Mouse (Mus musculus) forebrain, embryonic 14.5 days (tissue): Measurements from ENCODE around the gene Inafm1. TPM values are rescaled to one million over a fixed set of nuclear protein-coding genes. Genes with fewer than 3 reads are reported as not detected.
"Not testable (repeated sequence)": the region's sequence is repeated elsewhere in the genome, so short reads cannot be mapped to it uniquely, and the experiment has no call there.

Experiments
- ATAC-seq: fragments of 200-750 bp; cut with Nextera tagmentation; 2 replicates; pipeline ENCODE4 v1.8.0; 2017; ENCODE audit warnings: mild to moderate bottlenecking, moderate library complexity
- DNase-seq: peaks from one replicate; pipeline ENCODE4 v3.0.0-alpha.2; 2015; ENCODE audit warnings: low spot score
- H3K27ac ChIP-seq: fragments of 300-500 bp; sonication (generic); 2 replicates; pipeline ENCODE4 v1.5.1; 2014; ENCODE audit warnings: low read depth, mild to moderate bottlenecking, control low read depth, low read length, moderate library complexity
- H3K27me3 ChIP-seq: fragments of 300-500 bp; sonication (generic); replicated peaks from 2 replicates; pipeline ENCODE4 v1.6.1; 2014; ENCODE audit warnings: low read length, control low read depth, mixed read lengths; ENCODE audit not compliant: control insufficient read depth, insufficient read depth
- H3K36me3 ChIP-seq: fragments of 300-500 bp; sonication (generic); 2 replicates; pipeline ENCODE4 v1.6.1; 2014; ENCODE audit warnings: low read length, control low read depth; ENCODE audit not compliant: control insufficient read depth, insufficient read depth
- H3K4me1 ChIP-seq: fragments of 300-500 bp; sonication (generic); 2 replicates; pipeline ENCODE4 v1.6.1; 2014; ENCODE audit warnings: antibody characterized with exemption, low read length, control low read depth; ENCODE audit not compliant: control insufficient read depth, insufficient read depth
- H3K4me2 ChIP-seq: fragments of 300-500 bp; sonication (generic); 2 replicates; pipeline ENCODE4 v1.6.1; 2014; ENCODE audit warnings: mild to moderate bottlenecking, control low read depth, low read length
- H3K4me3 ChIP-seq: fragments of 300-500 bp; sonication (generic); 2 replicates; pipeline ENCODE4 v1.5.1; 2014; ENCODE audit warnings: low read depth, low read length, control low read depth
- H3K9ac ChIP-seq: fragments of 300-500 bp; sonication (generic); 2 replicates; pipeline ENCODE4 v1.6.1; 2014; ENCODE audit warnings: mild to moderate bottlenecking, low read length, control low read depth, moderate library complexity
- H3K9me3 ChIP-seq: fragments of 300-500 bp; sonication (generic); replicated peaks from 2 replicates; pipeline ENCODE4 v1.6.1; 2016; ENCODE audit warnings: low read length, control low read depth, mixed read lengths; ENCODE audit not compliant: control insufficient read depth
- WGBS: fragments of 180-500 bp; shearing (Covaris S2); extraction: QIAGEN DNeasy Blood & Tissue Kit; methylation state at CpG from one replicate; pipeline ENCODE4 v1.1.7; 2014; 5-methylcytosine and 5-hydroxymethylcytosine counted together
- polyA plus RNA-seq: library from polyadenylated mRNA; unstranded; fragments of >200 nt; fragmentation: Nextera tagmentation; extraction: Ambion mirVana; gene quantifications from 2 replicates; pipeline ENCODE4 v1.2.1, GENCODE M21; 2014

Inafm1 gene
- polyA plus RNA-seq, 1 experiment from 2014 or later = 20.4 TPM

DNA sequence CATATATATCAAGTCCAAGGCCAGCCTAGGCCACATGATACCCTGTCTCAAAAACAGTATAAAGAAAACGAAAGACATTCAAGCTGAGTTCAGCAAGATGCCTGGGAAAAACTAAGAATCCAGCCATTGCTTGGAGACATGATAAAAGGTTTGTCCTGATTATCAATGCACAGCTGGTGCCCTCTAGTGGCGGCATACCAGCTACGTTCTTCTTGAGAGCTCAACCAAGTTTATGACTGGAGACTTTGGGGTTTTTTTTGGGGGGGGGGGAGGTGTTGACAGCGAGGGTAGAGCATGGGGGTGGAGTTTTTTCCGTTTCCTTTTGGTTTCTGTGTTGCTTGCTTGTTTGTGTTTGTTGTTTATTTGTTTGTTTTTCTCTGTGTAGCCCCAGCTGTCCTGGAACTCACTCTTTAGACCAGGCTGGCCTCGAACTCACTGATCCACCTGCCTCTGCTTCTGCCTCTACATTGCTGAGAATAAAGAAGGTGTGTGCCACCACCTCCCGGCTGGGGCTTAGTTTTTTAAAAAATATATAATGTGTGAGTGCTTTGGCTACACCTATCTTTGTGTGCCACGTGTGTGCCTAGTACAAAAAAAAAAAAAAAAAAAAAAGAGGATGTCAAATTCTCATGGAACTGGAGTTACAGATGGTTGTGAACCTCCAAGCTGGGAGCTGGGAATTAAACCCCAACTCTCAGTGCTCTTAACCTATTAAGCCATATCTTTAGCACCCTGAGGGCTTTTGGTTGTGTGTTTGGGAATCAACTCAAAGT is 10.2 kb downstream of the Inafm1 start:
- H3K4me1 ChIP-seq = no peaks in the 10 kb centered on the region
- H3K9me3 ChIP-seq = no peaks in the 10 kb centered on the region
- H3K27me3 ChIP-seq = no peaks in the 10 kb centered on the region
- no peak overlapping the region for H3K4me2 ChIP-seq
- 27% methylated on average over 8 of the region's 8 CpGs for WGBS
- no peaks in the 10 kb centered on the region for H3K36me3 ChIP-seq
- ATAC-seq (no peak), DNase-seq (peak; percentile 88)
- H3K27ac ChIP-seq = no peak overlapping the region
- no peak overlapping the region for H3K9ac ChIP-seq
- H3K4me3 ChIP-seq = no peak overlapping the region

DNA sequence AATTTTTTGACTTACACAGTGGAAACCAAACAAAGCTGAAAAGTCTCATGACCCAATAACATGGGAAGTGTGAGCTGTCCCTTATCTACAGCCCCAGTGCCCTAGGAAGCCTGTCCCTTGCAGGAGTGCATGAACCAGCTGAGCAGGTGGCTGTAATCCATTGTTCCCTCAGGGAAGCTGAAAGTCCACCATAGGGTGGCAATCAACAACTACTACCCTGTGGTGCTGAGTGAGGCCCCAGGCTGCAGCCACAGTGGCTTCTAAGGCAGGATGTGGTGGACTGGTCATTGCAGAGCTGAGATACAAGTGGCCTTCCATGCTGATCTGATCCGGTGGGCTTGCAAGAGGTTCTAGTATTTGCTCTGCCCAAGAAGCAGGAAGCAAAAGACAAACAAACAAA is 12.3 kb downstream of the Inafm1 start:
- no peak for ATAC-seq
- Histone ChIP-seq H3K36me3 (no peaks in the 10 kb centered on the region), H3K9me3 (no peaks in the 10 kb centered on the region), H3K27me3 (no peaks in the 10 kb centered on the region), H3K4me1 (no peaks in the 10 kb centered on the region), H3K4me2 (no peak overlapping the region), H3K4me3 (no peak overlapping the region), H3K27ac (no peak overlapping the region), H3K9ac (no peak overlapping the region)
- 78% methylated on average over 1 of the region's 1 CpGs for WGBS
- no peak for DNase-seq

DNA sequence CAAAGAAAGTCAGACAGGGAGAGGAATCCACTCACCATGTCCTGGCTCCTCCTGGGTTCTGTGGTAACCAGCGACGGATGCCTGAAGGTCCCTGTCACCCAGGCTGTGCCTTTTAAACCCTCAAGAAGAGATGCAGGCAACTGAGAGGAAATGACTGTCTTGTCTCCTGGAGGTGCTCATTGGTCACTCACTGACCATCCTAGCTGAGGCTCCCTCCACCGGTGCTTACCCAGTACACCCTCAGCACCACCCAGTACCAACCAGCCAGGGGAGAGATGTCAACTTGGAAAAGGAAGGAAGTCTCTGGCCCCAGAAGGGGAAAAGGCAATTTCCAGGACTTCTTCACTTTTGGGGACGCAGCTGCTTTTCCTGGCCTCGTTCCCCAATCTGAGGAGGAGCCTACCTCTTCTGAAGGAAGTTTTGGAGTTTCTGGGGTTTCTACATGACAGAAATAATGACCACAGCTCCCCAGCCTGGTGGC is 14.3 kb downstream of the Inafm1 start, which contains the start of gene C5ar1:
TSS of gene C5ar1 (minus strand) at position 431 of the 481 bp plus-strand sequence.
- Histone ChIP-seq H3K27me3 (no peaks in the 10 kb centered on the region), H3K27ac (no peak within 1 kb of the TSS), H3K4me1 (no peaks in the 10 kb centered on the region), H3K4me2 (no peak within 1 kb of the TSS), H3K9ac (no peak within 1 kb of the TSS), H3K4me3 (no peak within 1 kb of the TSS), H3K36me3 (no peaks in the 10 kb centered on the region), H3K9me3 (no peaks in the 10 kb centered on the region)
- DNase-seq (no peak), ATAC-seq (no peak)
- WGBS = 93% methylated on average over 5 of the region's 5 CpGs

DNA sequence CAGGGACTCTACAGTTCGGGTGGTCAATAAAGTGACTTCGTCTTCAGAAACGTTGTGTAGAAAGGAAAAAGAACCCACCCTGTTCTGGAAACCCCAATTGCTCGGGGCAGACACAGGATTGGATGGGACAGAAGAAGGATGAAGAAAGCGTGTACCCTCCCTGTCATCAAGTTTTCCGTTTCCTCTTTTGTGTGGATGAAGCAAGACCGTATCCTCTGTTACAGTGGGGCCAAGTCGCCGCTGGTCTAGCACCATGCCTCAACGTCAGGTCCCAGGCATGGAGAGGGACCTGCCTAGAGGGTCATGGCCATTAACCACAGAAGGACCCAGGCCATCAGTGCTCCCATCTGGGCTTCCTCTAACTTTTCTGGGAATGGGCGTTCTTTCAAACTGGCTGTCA is 15.6 kb downstream of the Inafm1 start:
- no peak overlapping the region for H3K4me2 ChIP-seq
- H3K27ac ChIP-seq = no peak overlapping the region
- no peak overlapping the region for H3K4me3 ChIP-seq
- H3K4me1 ChIP-seq = no peaks in the 10 kb centered on the region
- WGBS = 89% methylated on average over 11 of the region's 11 CpGs
- H3K9me3 ChIP-seq = no peaks in the 10 kb centered on the region
- no peak overlapping the region for H3K9ac ChIP-seq
- DNase-seq (no peak), ATAC-seq (no peak)
- no peaks in the 10 kb centered on the region for H3K36me3 ChIP-seq
- H3K27me3 ChIP-seq = no peaks in the 10 kb centered on the region

DNA sequence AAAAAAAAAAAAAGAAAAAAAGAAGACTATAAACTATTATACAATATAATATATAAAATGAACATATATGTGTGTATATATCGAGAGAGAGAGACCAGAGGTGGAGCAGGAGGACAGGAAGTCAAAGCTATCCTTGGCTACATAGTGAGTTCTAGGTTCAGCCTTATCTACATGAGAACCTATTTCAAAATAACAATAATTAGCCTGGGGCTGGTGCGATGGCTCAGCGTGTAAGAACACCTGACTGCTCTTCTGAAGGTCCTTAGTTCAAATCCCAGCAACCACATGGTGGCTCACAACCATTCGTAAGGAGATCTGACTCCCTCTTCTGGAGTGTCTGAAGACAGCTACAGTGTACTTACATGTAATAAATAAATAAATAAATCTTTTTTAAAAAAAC is 17.5 kb downstream of the Inafm1 start:
- not testable (repeated sequence) for H3K9me3 ChIP-seq, H3K4me3 ChIP-seq, H3K27ac ChIP-seq, H3K36me3 ChIP-seq, ATAC-seq, H3K4me2 ChIP-seq, H3K27me3 ChIP-seq, H3K9ac ChIP-seq, H3K4me1 ChIP-seq, DNase-seq
- 90% methylated on average over 4 of the region's 4 CpGs for WGBS

DNA sequence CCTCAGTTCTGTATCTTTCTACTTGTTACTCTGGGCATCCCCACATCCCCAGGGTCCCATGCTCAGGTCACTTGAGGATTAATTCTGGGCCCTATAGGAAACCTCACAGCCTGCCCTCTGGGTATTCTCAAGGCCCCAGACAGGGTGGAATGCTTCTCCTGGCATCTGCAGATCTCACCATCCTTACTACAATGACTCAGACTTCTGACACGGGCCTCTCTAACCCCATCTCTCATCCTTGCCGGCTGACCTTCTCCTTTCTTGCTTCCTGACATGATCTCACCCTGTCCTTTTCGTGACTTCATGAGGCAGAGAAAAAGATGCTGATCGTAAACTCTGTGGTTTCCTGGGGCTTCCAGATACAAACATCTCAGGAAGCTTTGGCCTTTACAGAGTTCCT is 19.2 kb downstream of the Inafm1 start:
- H3K4me1 ChIP-seq = no peaks in the 10 kb centered on the region
- H3K27me3 ChIP-seq = no peaks in the 10 kb centered on the region
- no peak overlapping the region for H3K4me2 ChIP-seq
- ATAC-seq (no peak), DNase-seq (no peak)
- 71% methylated on average over 4 of the region's 4 CpGs for WGBS
- H3K9ac ChIP-seq = no peak overlapping the region
- H3K36me3 ChIP-seq = no peaks in the 10 kb centered on the region
- H3K4me3 ChIP-seq = no peak overlapping the region
- H3K9me3 ChIP-seq = no peaks in the 10 kb centered on the region
- H3K27ac ChIP-seq = no peak overlapping the region

DNA sequence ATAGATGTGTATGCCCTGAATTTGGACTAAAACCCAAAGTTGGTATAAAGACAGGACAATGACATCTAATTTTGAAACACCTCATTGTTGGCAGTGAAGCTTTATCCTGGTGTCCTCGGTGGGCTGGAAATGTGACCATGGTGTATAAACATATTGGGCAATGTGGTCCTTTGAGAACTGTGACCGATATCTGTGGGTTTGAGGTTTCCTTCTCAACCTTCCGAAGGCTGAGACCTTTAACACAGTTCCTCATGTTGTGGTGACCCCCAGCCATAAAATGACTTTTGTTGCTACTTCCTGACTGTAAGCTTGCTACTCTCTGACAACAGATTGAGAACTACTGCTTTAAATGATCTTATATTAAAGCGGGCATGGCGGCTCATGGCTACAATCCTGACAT is 22.7 kb downstream of the Inafm1 start:
- ATAC-seq (no peak), DNase-seq (no peak)
- 88% methylated on average over 5 of the region's 5 CpGs for WGBS

DNA sequence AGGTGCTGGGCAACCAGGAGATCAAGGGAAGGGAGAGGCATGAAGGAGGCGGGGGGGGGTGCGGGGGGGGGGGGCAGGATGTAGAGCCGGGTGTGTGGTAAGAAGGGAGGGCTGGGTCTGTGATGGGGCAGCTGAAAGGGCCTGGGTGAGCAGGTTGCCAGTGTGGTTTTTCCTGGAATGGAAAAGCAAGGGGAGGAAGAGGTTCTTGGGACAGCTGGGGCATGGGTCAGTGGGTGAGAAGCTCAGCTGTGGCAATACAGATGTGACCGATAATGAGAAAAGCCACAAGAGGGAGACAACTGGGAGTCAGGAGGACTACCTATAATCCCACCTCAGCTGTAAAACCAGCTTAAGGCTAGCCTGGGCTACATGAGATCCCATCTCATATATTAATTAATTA is 27.5 kb downstream of the Inafm1 start:
- no peak overlapping the region for H3K9ac ChIP-seq
- H3K27me3 ChIP-seq = no peaks in the 10 kb centered on the region
- DNase-seq (no peak), ATAC-seq (no peak)
- H3K27ac ChIP-seq = no peak overlapping the region
- H3K36me3 ChIP-seq = no peaks in the 10 kb centered on the region
- WGBS = 55% methylated on average over 2 of the region's 4 CpGs
- no peak overlapping the region for H3K4me2 ChIP-seq
- H3K4me3 ChIP-seq = no peak overlapping the region
- no peaks in the 10 kb centered on the region for H3K9me3 ChIP-seq
- H3K4me1 ChIP-seq = no peaks in the 10 kb centered on the region

More for the DNA sequence above, 22.7 kb downstream of the Inafm1 start:
- Histone ChIP-seq H3K27me3 (no peaks in the 10 kb centered on the region), H3K4me2 (no peak overlapping the region), H3K4me1 (no peaks in the 10 kb centered on the region), H3K4me3 (no peak overlapping the region), H3K27ac (no peak overlapping the region), H3K9ac (no peak overlapping the region), H3K9me3 (no peaks in the 10 kb centered on the region), H3K36me3 (no peaks in the 10 kb centered on the region)

DNA sequence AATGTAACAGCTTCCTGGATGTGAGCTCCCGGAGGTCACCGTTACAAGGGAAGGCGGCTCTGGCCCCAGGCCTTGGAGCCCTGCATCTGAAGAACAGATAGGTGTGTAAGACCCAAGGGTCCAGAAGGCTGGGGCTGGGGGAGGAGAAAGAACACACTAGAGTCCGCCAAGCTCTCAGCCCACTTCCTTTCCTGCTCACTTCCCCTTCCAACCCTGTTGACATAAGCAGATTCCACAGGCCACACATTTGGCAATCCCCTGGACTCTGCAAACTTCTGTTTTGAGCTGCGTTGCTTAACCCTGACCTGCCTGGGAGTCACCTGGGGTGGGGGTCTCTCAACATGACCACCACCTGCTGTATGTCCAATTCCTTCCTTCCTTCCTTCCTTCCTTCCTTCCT is 29.4 kb downstream of the Inafm1 start, which contains the start of gene C5ar2:
TSS of gene C5ar2 (minus strand) at position 88 of the 400 bp plus-strand sequence.
- 86% methylated on average over 5 of the region's 5 CpGs for WGBS
- Histone ChIP-seq H3K4me3 (no peak within 1 kb of the TSS), H3K27me3 (no peaks in the 10 kb centered on the region), H3K4me2 (no peak within 1 kb of the TSS), H3K9me3 (no peaks in the 10 kb centered on the region), H3K9ac (no peak within 1 kb of the TSS), H3K36me3 (no peaks in the 10 kb centered on the region), H3K27ac (no peak within 1 kb of the TSS), H3K4me1 (no peaks in the 10 kb centered on the region)
- DNase-seq = no peak
- no peak for ATAC-seq
